ENCODE assay signal across 18 mouse cellular contexts in the genomic region with DNA sequence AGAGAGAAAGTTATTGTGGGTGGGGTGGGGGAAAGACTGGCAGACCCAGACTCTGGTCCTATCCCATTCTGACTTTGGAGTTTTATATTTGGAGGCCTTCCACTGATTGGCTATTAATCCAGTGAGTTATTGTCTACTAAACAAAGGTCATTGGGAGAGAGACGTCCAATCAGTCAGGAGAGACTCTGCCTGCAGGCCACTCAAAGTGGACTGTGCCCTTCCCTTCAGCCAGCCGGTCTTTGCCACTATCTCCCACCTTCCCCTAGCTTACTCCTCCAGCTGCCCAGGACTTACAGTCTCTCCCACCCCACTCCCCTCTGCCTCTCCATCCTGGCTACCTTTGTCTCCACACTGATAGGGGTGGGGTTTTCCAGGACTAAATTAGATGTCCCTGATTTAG. TPM values are rescaled to one million over a fixed set of nuclear protein-coding genes. Genes with fewer than 3 reads are reported as not detected.
DNase-seq lines count a peak whose midpoint lies in the region; ATAC-seq and TF ChIP-seq lines count a peak whose summit lies in the region.
"Had no signal": no experiment of that assay in that cellular context is flagged by ENCODE, and none has a peak within 500 bp of the region (broad histone marks: within the 10 kb centered on the region; RNA-seq: fewer than 3 reads in every experiment).

No protein-coding gene starts in this region.

- 0 out of 2 replicates have a peak, but pooled peaks have one; percentile 2 for ATAC-seq in lung, embryonic 16.5 days (ENCODE audit: low read depth)
- ATAC-seq in stomach, postnatal 0 days (ENCODE audit: low FRiP score, low TSS enrichment): no peak
- ATAC-seq: forebrain, postnatal 0 days; midbrain, embryonic 16.5 days had no signal

- no peak for TF ChIP-seq POLR2A in cerebellum, adult 2 months (IDR thresholded peaks at IDR 0.05; ENCODE audit: borderline replicate concordance, insufficient read depth, low read length)

- H3K9ac ChIP-seq in lung, embryonic 16.5 days (ENCODE audit: low read length): peak overlapping the region; percentile 77
- H3K9ac ChIP-seq in stomach, postnatal 0 days (ENCODE audit: low read length): peak overlapping the region; percentile 23; the same call in 1 of the 2 replicates
- H3K9ac ChIP-seq: embryonic facial prominence, embryonic 15.5 days; forebrain, postnatal 0 days had no signal

- WGBS in lung, embryonic 16.5 days: 32% methylated on average over 2 of the region's 2 CpGs
- 29% methylated on average over 2 of the region's 2 CpGs for WGBS in stomach, postnatal 0 days
- 4% methylated on average over 2 of the region's 2 CpGs for WGBS in cerebellum, adult 2 months

- TF ChIP-seq CTCF in stomach, postnatal 0 days (IDR thresholded peaks at IDR 0.05; ENCODE audit: low read depth): no peak
- no peak for TF ChIP-seq CTCF in cerebellum, adult 2 months (IDR thresholded peaks at IDR 0.05; ENCODE audit: borderline replicate concordance, insufficient read depth, low read depth, low read length)

- H3K27me3 ChIP-seq in lung, embryonic 16.5 days (ENCODE audit: control insufficient read depth, insufficient read depth, low read depth, low read length): peaks cover 39% of the 10 kb centered on the region
- H3K27me3 ChIP-seq in stomach, postnatal 0 days (ENCODE audit: control insufficient read depth, insufficient read depth, low read length): no peaks in the 10 kb centered on the region
- H3K27me3 ChIP-seq in cerebellum, adult 2 months (ENCODE audit: control insufficient read depth, insufficient read depth, low read length): peaks cover 8% of the 10 kb centered on the region; the same call in 1 of the 2 replicates

- no peak for TF ChIP-seq EP300 in stomach, postnatal 0 days (optimal IDR thresholded peaks at IDR 0.05)

- no peaks in the 10 kb centered on the region for H3K36me3 ChIP-seq in lung, embryonic 16.5 days (ENCODE audit: control insufficient read depth, insufficient read depth, low read length)
- no peaks in the 10 kb centered on the region for H3K36me3 ChIP-seq in stomach, postnatal 0 days (ENCODE audit: control insufficient read depth, insufficient read depth, low read length)
- H3K36me3 ChIP-seq: embryonic facial prominence, embryonic 15.5 days had no signal

- H3K4me1 ChIP-seq in lung, embryonic 16.5 days (replicated peaks; ENCODE audit: control insufficient read depth, insufficient read depth, low read length): peaks cover 26% of the 10 kb centered on the region
- peaks cover 17% of the 10 kb centered on the region for H3K4me1 ChIP-seq in stomach, postnatal 0 days (replicated peaks; ENCODE audit: control insufficient read depth, insufficient read depth)
- H3K4me1 ChIP-seq in cerebellum, adult 2 months (ENCODE audit: control insufficient read depth, insufficient read depth, low read length): no peaks in the 10 kb centered on the region

- peak overlapping the region; percentile 26 for H3K4me3 ChIP-seq in lung, embryonic 16.5 days (ENCODE audit: low read length)
- H3K4me3 ChIP-seq in stomach, postnatal 0 days (ENCODE audit: low read depth, low read length): no peak overlapping the region
- no peak overlapping the region for H3K4me3 ChIP-seq in cerebellum, adult 2 months (replicated peaks; ENCODE audit: insufficient read depth, low read depth, low read length)
- H3K4me3 ChIP-seq: embryonic facial prominence, embryonic 15.5 days had no signal

- H3K9me3 ChIP-seq in lung, embryonic 16.5 days (ENCODE audit: control insufficient read depth, low read length): no peaks in the 10 kb centered on the region
- no peaks in the 10 kb centered on the region for H3K9me3 ChIP-seq in stomach, postnatal 0 days (ENCODE audit: control insufficient read depth, low read length)
- H3K9me3 ChIP-seq: embryonic facial prominence, embryonic 15.5 days had no signal

- peak overlapping the region; percentile 65 for H3K4me2 ChIP-seq in lung, embryonic 16.5 days (ENCODE audit: low read depth, low read length)
- 0 out of 2 replicates have a peak overlapping the region, but pooled peaks have one; percentile 2 for H3K4me2 ChIP-seq in stomach, postnatal 0 days (replicated peaks; ENCODE audit: low read depth)
- H3K4me2 ChIP-seq: embryonic facial prominence, embryonic 15.5 days had no signal

- peak overlapping the region; percentile 93 for H3K27ac ChIP-seq in lung, embryonic 16.5 days (ENCODE audit: low read length)
- H3K27ac ChIP-seq in stomach, postnatal 0 days (replicated peaks): peak overlapping the region; percentile 53
- no peak overlapping the region for H3K27ac ChIP-seq in cerebellum, adult 2 months (ENCODE audit: insufficient read depth, low read length)
- H3K27ac ChIP-seq: embryonic facial prominence, embryonic 15.5 days; macrophage had no signal

- peak; percentile 76 for DNase-seq in adrenal gland, adult 2 months
- no peak for DNase-seq in adrenal gland, adult 18-20 months (ENCODE audit: low spot score in 2 of 2)
- no peak for DNase-seq in lung, postnatal 14 days
- DNase-seq in kidney, postnatal 36 days: peak; percentile 56 to 74
- no peak for DNase-seq in stomach, postnatal 0 days (ENCODE audit: low spot score)
- DNase-seq in cerebellum, adult 2 months: no peak
- no peak for DNase-seq in thymus, postnatal 36 days
- DNase-seq: cerebellum, postnatal 25 days; forebrain, postnatal 0 days; heart, adult 18-20 months; thymus, adult 2 months had no signal

RNA-seq across cellular contexts. Expression of a gene that starts 13.5 kb away (rescaled TPM):
- total RNA-seq in adrenal gland, adult 2 months (2021): 10 to 100 TPM; 20.1 to 21.9 TPM
- polyA plus RNA-seq in adrenal gland, adult 2 months (2012; rRNA removed): 89.4 and 94.9 TPM in 2 replicates
- 10 to 100 TPM; 17.2 to 20.7 TPM for total RNA-seq in adrenal gland, adult 18-20 months (2021)
- 2.1 and 2.6 TPM in 2 replicates for polyA plus RNA-seq in lung, embryonic 16.5 days (2015; fragmentation: Nextera tagmentation; extraction: Ambion mirVana)
- polyA plus RNA-seq in stomach, postnatal 0 days (2015; fragmentation: Nextera tagmentation; extraction: Ambion mirVana): 0.94 and 0.97 TPM in 2 replicates
- polyA plus RNA-seq in cerebellum, adult 2 months (2012; rRNA removed): 5.4 and 5.5 TPM in 2 replicates
- total RNA-seq: forebrain, postnatal 0 days; layer of hippocampus, postnatal 25 days had no signal
- polyA plus RNA-seq: forebrain, postnatal 0 days; midbrain, embryonic 16.5 days had no signal

RNA-seq across cellular contexts. Expression of a gene that starts 13.7 kb away (rescaled TPM):
- total RNA-seq in adrenal gland, adult 2 months (2021): 10 to 100 TPM; 18.7 to 22.6 TPM
- polyA plus RNA-seq in adrenal gland, adult 2 months (2012; rRNA removed): 69.6 and 86.1 TPM in 2 replicates
- total RNA-seq in adrenal gland, adult 18-20 months (2021): 10 to 100 TPM; 17.1 to 21.5 TPM
- polyA plus RNA-seq in lung, embryonic 16.5 days (2015; fragmentation: Nextera tagmentation; extraction: Ambion mirVana): 20.1 and 24.0 TPM in 2 replicates
- polyA plus RNA-seq in stomach, postnatal 0 days (2015; fragmentation: Nextera tagmentation; extraction: Ambion mirVana): 12.2 and 13.4 TPM in 2 replicates
- polyA plus RNA-seq in cerebellum, adult 2 months (2012; rRNA removed): 4.2 and 4.7 TPM in 2 replicates
- total RNA-seq: forebrain, postnatal 0 days; layer of hippocampus, postnatal 25 days had no signal
- polyA plus RNA-seq: forebrain, postnatal 0 days; macrophage had no signal

RNA-seq across cellular contexts. Expression of a gene that starts 18.5 kb away (rescaled TPM):
- total RNA-seq in adrenal gland, adult 2 months (2021): 10 to 100 TPM; 16.7 to 21.8 TPM
- 27.9 and 30.0 TPM in 2 replicates for polyA plus RNA-seq in adrenal gland, adult 2 months (2012; rRNA removed)
- total RNA-seq in adrenal gland, adult 18-20 months (2021): 10 to 100 TPM; 16.3 to 22.1 TPM
- 3.4 TPM in 2 replicates for polyA plus RNA-seq in lung, embryonic 16.5 days (2015; fragmentation: Nextera tagmentation; extraction: Ambion mirVana)
- polyA plus RNA-seq in stomach, postnatal 0 days (2015; fragmentation: Nextera tagmentation; extraction: Ambion mirVana): 1.2 and 1.6 TPM in 2 replicates
- polyA plus RNA-seq in cerebellum, adult 2 months (2012; rRNA removed): 1.5 TPM in 2 replicates
- total RNA-seq: forebrain, postnatal 0 days; layer of hippocampus, postnatal 25 days had no signal
- polyA plus RNA-seq: forebrain, postnatal 0 days; midbrain, embryonic 16.5 days had no signal

RNA-seq across cellular contexts. Expression of a gene that starts 29.0 kb away (rescaled TPM):
- not detected for total RNA-seq in adrenal gland, adult 2 months (2021)
- not detected in 2 replicates for polyA plus RNA-seq in adrenal gland, adult 2 months (2012; rRNA removed)
- not detected for total RNA-seq in adrenal gland, adult 18-20 months (2021)
- polyA plus RNA-seq in lung, embryonic 16.5 days (2015; fragmentation: Nextera tagmentation; extraction: Ambion mirVana): 0.18 TPM in 1 of 2 replicates, not detected in the other
- polyA plus RNA-seq in stomach, postnatal 0 days (2015; fragmentation: Nextera tagmentation; extraction: Ambion mirVana): 0.06 TPM in 1 of 2 replicates, not detected in the other
- 0.06 TPM in 1 of 2 replicates, not detected in the other for polyA plus RNA-seq in cerebellum, adult 2 months (2012; rRNA removed)
- total RNA-seq: forebrain, postnatal 0 days; heart, adult 18-20 months; hematopoietic stem cell, adult 5-6 weeks; layer of hippocampus, postnatal 25 days had no signal
- polyA plus RNA-seq: embryonic facial prominence, embryonic 15.5 days; forebrain, postnatal 0 days; macrophage; midbrain, embryonic 16.5 days; spleen, adult 2 months; thymus, adult 2 months had no signal

RNA-seq across cellular contexts. Expression of a gene that starts 33.5 kb away (rescaled TPM):
- total RNA-seq in adrenal gland, adult 2 months (2021): 10 to 100 TPM; 15.2 to 31.6 TPM
- polyA plus RNA-seq in adrenal gland, adult 2 months (2012; rRNA removed): 43.4 and 45.6 TPM in 2 replicates
- total RNA-seq in adrenal gland, adult 18-20 months (2021): 10 to 100 TPM; 11.6 to 27.3 TPM
- 39.2 and 46.6 TPM in 2 replicates for polyA plus RNA-seq in lung, embryonic 16.5 days (2015; fragmentation: Nextera tagmentation; extraction: Ambion mirVana)
- polyA plus RNA-seq in stomach, postnatal 0 days (2015; fragmentation: Nextera tagmentation; extraction: Ambion mirVana): 7.5 and 8.2 TPM in 2 replicates
- polyA plus RNA-seq in cerebellum, adult 2 months (2012; rRNA removed): 6.8 and 9.3 TPM in 2 replicates
- total RNA-seq: forebrain, postnatal 0 days; layer of hippocampus, postnatal 25 days had no signal
- polyA plus RNA-seq: embryonic facial prominence, embryonic 15.5 days; forebrain, postnatal 0 days; macrophage; midbrain, embryonic 16.5 days had no signal

Comparison
In these comparisons a context has a peak if more than half of its experiments do, and no peak if none do; other contexts are left out.
1. DNase-seq: peak in adrenal gland, adult 2 months (single experiment) and kidney, postnatal 36 days (2 of 2); none in adrenal gland, adult 18-20 months (0 of 2), lung, postnatal 14 days (single experiment), stomach, postnatal 0 days (single experiment), cerebellum, adult 2 months (0 of 2) and thymus, postnatal 36 days (0 of 2).
2. RNA of a gene that starts 13.5 kb away (polyA plus RNA-seq): 89.4 to 94.9 TPM in adrenal gland, adult 2 months; 5.4 to 5.5 TPM in cerebellum, adult 2 months, 2.1 to 2.6 TPM in lung, embryonic 16.5 days and 0.94 to 0.97 TPM in stomach, postnatal 0 days; every median in the first group is over 10 times any median in the second.